Mouse (Mus musculus): ENCODE data around the gene Ppp1ca.

The Ppp1ca gene

GRCm38 (mm10) chr19:4191528-4192250 lies at the start of gene Ppp1ca:
Ppp1ca (plus strand) TSS chr19:4192065.
- DNase-seq (ENCODE audit: low spot score in 2 of 2), result peak; percentile 95 to 98

- no peak for DNase-seq (ENCODE audit: low spot score in 2 of 2)
Observed at GRCm38 (mm10) chr19:4142416-4143173, 49.3 kb upstream of the Ppp1ca start.

GRCm38 (mm10) chr19:4143759-4144268 lies 48.1 kb upstream of the Ppp1ca start, which contains the start of gene Cabp4:
Cabp4 (minus strand) TSS chr19:4144033.
- no peak for DNase-seq (ENCODE audit: low spot score in 2 of 2)

GRCm38 (mm10) chr19:4144550-4145498 lies 47.0 kb upstream of the Ppp1ca start:
- no peak for DNase-seq (ENCODE audit: low spot score in 2 of 2)

GRCm38 (mm10) chr19:4145936-4146335 lies 45.9 kb upstream of the Ppp1ca start:
- no peak for DNase-seq (ENCODE audit: low spot score in 2 of 2)

- no peak for DNase-seq (ENCODE audit: low spot score in 2 of 2)
Observed at GRCm38 (mm10) chr19:4146366-4147021, 45.4 kb upstream of the Ppp1ca start.

GRCm38 (mm10) chr19:4147022-4147405 lies 44.9 kb upstream of the Ppp1ca start:
- DNase-seq (ENCODE audit: low spot score in 2 of 2), result no peak

- no peak for DNase-seq (ENCODE audit: low spot score in 2 of 2)
Observed at GRCm38 (mm10) chr19:4147782-4148490, 43.9 kb upstream of the Ppp1ca start.

GRCm38 (mm10) chr19:4148491-4148806 lies 43.4 kb upstream of the Ppp1ca start, which contains the start of gene Coro1b:
Coro1b (plus strand) TSS chr19:4148619.
- DNase-seq (ENCODE audit: low spot score in 2 of 2), result peak; percentile 96 to 98

GRCm38 (mm10) chr19:4148819-4149218 lies 43.0 kb upstream of the Ppp1ca start:
- no peak for DNase-seq (ENCODE audit: low spot score in 2 of 2)

GRCm38 (mm10) chr19:4149283-4149682 lies 42.6 kb upstream of the Ppp1ca start:
- DNase-seq (ENCODE audit: low spot score in 2 of 2), result no peak

- no peak for DNase-seq (ENCODE audit: low spot score in 2 of 2)
Observed at GRCm38 (mm10) chr19:4149764-4150461, 42.0 kb upstream of the Ppp1ca start.

GRCm38 (mm10) chr19:4150567-4151487 lies 41.0 kb upstream of the Ppp1ca start:
- DNase-seq (ENCODE audit: low spot score in 2 of 2), result no peak

GRCm38 (mm10) chr19:4151488-4151860 lies 40.4 kb upstream of the Ppp1ca start:
- no peak for DNase-seq (ENCODE audit: low spot score in 2 of 2)

- no peak for DNase-seq (ENCODE audit: low spot score in 2 of 2)
Observed at GRCm38 (mm10) chr19:4151898-4152297, 40.0 kb upstream of the Ppp1ca start.

- no peak for DNase-seq (ENCODE audit: low spot score in 2 of 2)
Observed at GRCm38 (mm10) chr19:4152445-4153231, 39.2 kb upstream of the Ppp1ca start.

- DNase-seq (ENCODE audit: low spot score in 2 of 2), result no peak
Observed at GRCm38 (mm10) chr19:4153232-4153654, 38.6 kb upstream of the Ppp1ca start, which contains the start of gene Ptprcap. Ptprcap (plus strand) TSS chr19:4153604.

Data from urinary bladder, postnatal 4 days (tissue).